Mouse (Mus musculus) adrenal gland (tissue): ENCODE measurements around the gene Nap1l2.
"Not testable (repeated sequence)": the region's sequence is repeated elsewhere in the genome, so short reads cannot be mapped to it uniquely, and the experiment has no call there.

Experiments used
- intact Hi-C: fragments of 180-260 bp; cut with DNase I; formaldehyde crosslinking; loops from one replicate; pipeline ENCODE4 v1.15.1; 2025
- long read RNA-seq, 2 experiments: library from polyadenylated mRNA; unstranded; transcript quantifications; one replicate each; pipeline ENCODE4 v2.0.0; 2020; ENCODE audit warnings: borderline replicate concordance in 1 of 2; ENCODE audit not compliant: insufficient replicate concordance in 1 of 2

Nap1l2 gene
- long read RNA-seq, experiment 1, partial matches to known transcripts: 0 of 1 reads
- long read RNA-seq, experiment 1, other reads (novel, unspliced or antisense): 0 of 1 reads
- long read RNA-seq, experiment 2: 0 reads

DNA sequence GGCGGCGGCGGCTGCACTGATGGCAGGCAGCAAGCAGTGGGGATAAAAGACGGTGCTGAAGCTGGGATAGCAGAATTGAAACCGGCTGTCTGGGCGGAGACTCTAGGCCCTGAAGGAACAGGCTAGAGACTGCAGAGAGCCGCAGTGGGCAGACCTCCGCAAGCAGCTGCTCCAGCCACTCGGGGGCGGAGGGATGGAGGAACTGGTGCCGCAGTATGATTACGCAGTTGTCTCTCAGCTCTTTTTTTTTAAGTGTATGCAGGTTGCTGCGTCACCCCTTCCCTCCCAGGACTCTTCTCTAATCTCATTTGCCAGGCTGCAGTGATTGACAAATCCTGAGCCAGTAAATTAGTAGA is at the start of gene Nap1l2:
Nap1l2 (minus strand) TSS at position 210 of the 356 bp plus-strand sequence.
- intact Hi-C loops: no loop called here

DNA sequence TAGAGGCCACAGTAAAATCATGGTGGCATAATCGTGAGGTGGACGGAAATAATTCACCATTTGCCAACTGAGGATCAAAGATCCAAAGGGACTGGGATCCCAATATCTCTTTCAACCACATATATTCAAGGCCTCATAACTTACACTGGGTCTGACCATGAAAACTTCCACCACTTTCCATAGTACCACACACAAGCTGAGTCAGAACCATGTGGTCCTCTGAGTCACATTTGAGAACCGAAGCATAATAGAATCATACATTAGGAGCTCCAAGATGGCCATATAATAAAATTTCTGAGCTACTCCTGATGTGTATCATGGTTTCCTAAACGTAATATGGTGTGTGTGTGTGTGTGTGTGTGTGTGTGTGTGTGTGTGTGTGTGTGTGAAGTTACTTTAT is 28.8 kb upstream of the Nap1l2 start:
- intact Hi-C loops: no loop called here

GRCm38 (mm10) chrX:103186829-103187228 is 389 bp upstream of the Nap1l2 start:
- intact Hi-C loops: no loop called here

DNA sequence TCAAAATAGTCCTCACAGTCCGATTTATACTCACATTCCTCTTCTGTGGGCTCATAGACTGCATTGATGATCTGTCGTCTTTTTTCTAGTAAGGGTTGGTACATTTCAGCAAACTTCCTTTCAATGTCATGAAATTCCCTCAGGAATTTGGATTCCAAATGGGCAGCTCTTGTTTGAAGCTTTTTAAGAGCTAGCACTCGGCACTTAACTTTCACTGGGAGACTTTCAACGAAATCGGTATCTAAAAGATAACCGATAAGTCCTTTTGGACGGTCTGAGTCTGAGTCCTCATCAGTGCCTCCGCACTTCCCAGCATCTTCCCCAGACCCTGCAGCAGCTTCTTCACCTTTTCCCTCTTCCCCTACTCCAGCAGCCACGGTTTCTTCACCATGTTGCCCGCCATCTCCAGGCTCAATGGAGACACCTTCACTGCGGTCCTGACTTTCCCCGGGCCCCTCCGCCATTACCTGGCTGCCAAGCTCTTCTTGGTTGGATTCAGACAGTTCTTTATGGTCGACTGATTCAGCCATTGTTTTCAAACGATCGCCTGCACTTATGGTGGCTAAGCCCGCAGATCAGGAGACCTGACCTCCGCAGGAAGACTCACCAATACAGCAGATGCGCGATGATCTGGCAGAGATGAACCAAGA is 534 bp downstream of the Nap1l2 start:
- intact Hi-C loops: no loop called here

- intact Hi-C loops: no loop called here
Observed at GRCm38 (mm10) chrX:103183536-103183935, 2.9 kb downstream of the Nap1l2 start.

DNA sequence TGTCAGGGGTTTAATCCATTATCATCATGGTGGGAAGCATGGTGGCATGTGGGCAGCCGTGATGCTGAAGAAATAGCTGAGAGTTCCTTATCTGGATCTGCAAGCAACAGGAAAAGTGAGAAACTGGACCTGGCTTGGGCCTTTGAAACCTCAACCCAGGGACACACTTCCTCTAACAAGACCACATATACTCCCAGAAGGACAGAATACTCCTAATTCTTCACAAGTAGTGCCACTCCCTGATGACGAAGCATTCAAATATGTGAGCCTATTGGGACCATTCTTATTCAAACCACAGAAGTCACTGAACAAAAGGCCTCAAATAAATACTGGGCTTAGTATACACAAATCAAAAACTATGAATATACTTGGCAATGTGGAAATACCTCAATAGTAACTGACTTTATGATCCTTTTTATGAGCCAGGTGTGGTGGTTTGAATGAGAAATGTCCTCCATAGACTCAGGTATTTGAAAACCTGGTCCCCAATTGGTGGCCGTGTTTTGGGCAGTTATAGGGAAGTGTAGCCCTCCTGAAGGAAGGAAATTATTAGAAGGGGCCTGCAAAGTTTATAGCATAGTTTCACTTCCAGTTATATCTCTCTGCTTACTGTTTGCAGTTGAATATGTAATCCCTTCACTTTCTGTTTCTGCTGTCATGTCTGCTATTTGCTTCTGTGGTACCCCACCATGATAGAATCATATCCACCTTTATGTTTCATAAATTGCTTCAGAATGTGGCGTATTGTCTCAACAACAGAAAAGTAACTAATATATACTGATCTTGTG is 6.5 kb downstream of the Nap1l2 start:
- intact Hi-C loops: no loop called here

DNA sequence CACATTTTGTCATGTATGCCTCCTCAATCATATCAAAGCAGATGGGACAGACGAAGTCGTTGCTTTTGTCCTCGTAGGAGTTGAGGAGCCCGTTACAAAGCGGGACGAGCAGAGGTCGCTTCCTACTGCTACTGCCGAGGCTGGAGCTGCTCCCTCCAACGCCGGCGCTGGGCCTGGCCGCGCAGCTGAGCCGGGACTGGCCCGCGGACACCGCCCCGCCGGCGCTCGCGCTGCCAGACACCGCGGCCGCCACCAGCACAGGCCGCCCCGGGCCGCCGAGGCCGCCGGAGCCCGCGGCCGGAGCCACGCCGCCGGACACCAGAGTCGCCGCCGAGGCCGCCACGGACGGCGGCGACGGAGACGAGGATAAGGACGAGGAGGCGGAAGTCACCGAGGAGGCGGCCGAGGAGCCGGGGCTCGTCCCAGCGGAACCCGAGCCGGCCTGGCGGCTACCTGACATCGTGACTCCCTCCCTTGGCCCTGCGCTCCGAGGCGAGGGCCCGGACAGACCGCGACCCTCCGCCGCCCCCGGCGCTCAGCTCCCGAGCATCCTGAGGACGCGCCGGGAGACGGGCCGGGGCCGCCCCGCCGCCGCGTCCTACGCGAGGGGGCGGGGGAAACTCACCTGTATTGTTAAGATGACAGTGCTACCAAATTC is 21.4 kb downstream of the Nap1l2 start:
- intact Hi-C loops: not testable (repeated sequence)

GRCm38 (mm10) chrX:103156134-103156533 is 30.3 kb downstream of the Nap1l2 start:
- intact Hi-C loops: no loop called here

GRCm38 (mm10) chrX:103138549-103138948 is 47.9 kb downstream of the Nap1l2 start:
- intact Hi-C loops: no loop called here
